Mouse (Mus musculus) A20 (cell line): Measurements from ENCODE around the gene Hs3st4.

Experiments
- DNase-seq: peaks from one replicate; pipeline ENCODE4 v3.0.0-alpha.2; 2011; ENCODE audit warnings: low read depth, low spot score

The Hs3st4 gene

GRCm38 (mm10) chr7:123982461-123983038 is at the start of gene Hs3st4:
Gene Hs3st4 (plus strand): TSS chr7:123982869.
- DNase-seq: no peak

- DNase-seq: no peak
Observed at GRCm38 (mm10) chr7:123946836-123947235, 35.8 kb upstream of the Hs3st4 start.

GRCm38 (mm10) chr7:123963021-123963420 is 19.6 kb upstream of the Hs3st4 start:
- no peak for DNase-seq

GRCm38 (mm10) chr7:123964559-123965142 is 18.0 kb upstream of the Hs3st4 start:
- DNase-seq: no peak

- no peak for DNase-seq
Observed at GRCm38 (mm10) chr7:123965515-123965914, 17.2 kb upstream of the Hs3st4 start.

GRCm38 (mm10) chr7:123975441-123975840 is 7.2 kb upstream of the Hs3st4 start:
- no peak for DNase-seq

- DNase-seq: no peak
Observed at GRCm38 (mm10) chr7:123981435-123981834, 1.2 kb upstream of the Hs3st4 start.

- no peak for DNase-seq
Observed at GRCm38 (mm10) chr7:123982010-123982409, 659 bp upstream of the Hs3st4 start.

GRCm38 (mm10) chr7:123983177-123984046 is 743 bp downstream of the Hs3st4 start:
- DNase-seq: no peak

- DNase-seq: no peak
Observed at GRCm38 (mm10) chr7:123992121-123992520, 9.5 kb downstream of the Hs3st4 start.

- DNase-seq: no peak
Observed at GRCm38 (mm10) chr7:123997266-123997665, 14.6 kb downstream of the Hs3st4 start.

- DNase-seq: no peak
Observed at GRCm38 (mm10) chr7:123998601-123999000, 15.9 kb downstream of the Hs3st4 start.

- DNase-seq: no peak
Observed at GRCm38 (mm10) chr7:124026908-124027307, 44.2 kb downstream of the Hs3st4 start.

GRCm38 (mm10) chr7:124032236-124032635 is 49.6 kb downstream of the Hs3st4 start:
- DNase-seq: no peak

- no peak for DNase-seq
Observed at GRCm38 (mm10) chr7:124033332-124033731, 50.7 kb downstream of the Hs3st4 start.

- no peak for DNase-seq
Observed at GRCm38 (mm10) chr7:124037281-124037700, 54.6 kb downstream of the Hs3st4 start.

GRCm38 (mm10) chr7:124039142-124039541 is 56.5 kb downstream of the Hs3st4 start:
- DNase-seq: no peak

- no peak for DNase-seq
Observed at GRCm38 (mm10) chr7:124047382-124047781, 64.7 kb downstream of the Hs3st4 start.

GRCm38 (mm10) chr7:124048971-124049370 is 66.3 kb downstream of the Hs3st4 start:
- no peak for DNase-seq

- no peak for DNase-seq
Observed at GRCm38 (mm10) chr7:124050421-124050820, 67.8 kb downstream of the Hs3st4 start.

GRCm38 (mm10) chr7:124083741-124084140 is 101.1 kb downstream of the Hs3st4 start:
- DNase-seq: no peak

- DNase-seq: no peak
Observed at GRCm38 (mm10) chr7:124129019-124129418, 146.3 kb downstream of the Hs3st4 start.

GRCm38 (mm10) chr7:124131312-124131711 is 148.6 kb downstream of the Hs3st4 start:
- DNase-seq: no peak
